Comparison of ENCODE assay signal across 22 mouse cellular contexts in genomic region chr7:112192778-112193177, GRCm38 (mm10). TPM values are rescaled to one million over a fixed set of nuclear protein-coding genes. Genes with fewer than 3 reads are reported as not detected.
"Had no signal": no experiment of that assay in that cellular context is flagged by ENCODE, and none has a peak within 500 bp of the region (broad histone marks: within the 10 kb centered on the region; RNA-seq: fewer than 3 reads in every experiment).

No protein-coding gene starts in this region.

- H3K9ac ChIP-seq: limb, embryonic 12.5 days; liver, embryonic 15.5 days; midbrain, embryonic 12.5 days; midbrain, embryonic 15.5 days; neural tube, embryonic 13.5 days; stomach, embryonic 15.5 days had no signal

- H3K27me3 ChIP-seq: limb, embryonic 12.5 days; liver, embryonic 15.5 days; midbrain, embryonic 12.5 days; midbrain, embryonic 15.5 days; neural tube, embryonic 13.5 days; stomach, embryonic 15.5 days had no signal

- H3K4me1 ChIP-seq: midbrain, embryonic 12.5 days; midbrain, embryonic 15.5 days had no signal

- H3K9me3 ChIP-seq: limb, embryonic 12.5 days; liver, embryonic 15.5 days; midbrain, embryonic 12.5 days; midbrain, embryonic 15.5 days; neural tube, embryonic 13.5 days; stomach, embryonic 15.5 days had no signal

- DNase-seq: kidney, adult 2 months; kidney, postnatal 25 days; lung, adult 2 months; lung, postnatal 4 days; retina, postnatal 1 day; right cerebral cortex, postnatal 25 days; spleen, adult 18-20 months; thymus, postnatal 25 days had no signal

- H3K27ac ChIP-seq: kidney, postnatal 0 days; liver, embryonic 15.5 days; midbrain, embryonic 12.5 days; midbrain, embryonic 15.5 days; neural tube, embryonic 13.5 days; stomach, embryonic 15.5 days had no signal

- H3K36me3 ChIP-seq: limb, embryonic 12.5 days; liver, embryonic 15.5 days; midbrain, embryonic 12.5 days; midbrain, embryonic 15.5 days; neural tube, embryonic 13.5 days; stomach, embryonic 15.5 days had no signal

- H3K4me2 ChIP-seq: liver, embryonic 11.5 days; liver, embryonic 15.5 days; midbrain, embryonic 12.5 days; midbrain, embryonic 15.5 days; neural tube, embryonic 13.5 days; stomach, embryonic 15.5 days had no signal

- H3K4me3 ChIP-seq: limb, embryonic 12.5 days; liver, embryonic 15.5 days; midbrain, embryonic 12.5 days; midbrain, embryonic 15.5 days; myocyte; neural tube, embryonic 13.5 days; stomach, embryonic 15.5 days had no signal

- ATAC-seq: intestine, postnatal 0 days; midbrain, embryonic 15.5 days had no signal

RNA-seq across cellular contexts. Expression of gene Dkk3, which starts 33.9 kb away (rescaled TPM):
- total RNA-seq: megakaryocyte progenitor cell, adult 5-6 weeks; megakaryocyte-erythroid progenitor cell, adult 5-6 weeks; monocyte, adult 5-6 weeks; neutrophil, adult 5-6 weeks had no signal
